Mouse (Mus musculus) thymus, adult 2 months (tissue): Measurements from ENCODE around the gene Cd276.

ENCODE experiments used
- CTCF ChIP-seq: fragments of 200-500 bp; IDR thresholded peaks from 2 replicates; pipeline ENCODE4 v1.5.1; 2012; ENCODE audit warnings: mild to moderate bottlenecking, control low read depth, low read length, moderate library complexity, borderline replicate concordance; ENCODE audit not compliant: control insufficient read depth, poor library complexity, insufficient read depth; ENCODE audit errors: extremely low read depth
- POLR2A ChIP-seq: fragments of 200-500 bp; IDR thresholded peaks from 2 replicates; pipeline ENCODE4 v1.6.1; 2012; ENCODE audit warnings: mild to moderate bottlenecking, low read length, control low read depth, moderate library complexity; ENCODE audit not compliant: control insufficient read depth, poor library complexity, insufficient read depth; ENCODE audit errors: extremely low read depth

DNA sequence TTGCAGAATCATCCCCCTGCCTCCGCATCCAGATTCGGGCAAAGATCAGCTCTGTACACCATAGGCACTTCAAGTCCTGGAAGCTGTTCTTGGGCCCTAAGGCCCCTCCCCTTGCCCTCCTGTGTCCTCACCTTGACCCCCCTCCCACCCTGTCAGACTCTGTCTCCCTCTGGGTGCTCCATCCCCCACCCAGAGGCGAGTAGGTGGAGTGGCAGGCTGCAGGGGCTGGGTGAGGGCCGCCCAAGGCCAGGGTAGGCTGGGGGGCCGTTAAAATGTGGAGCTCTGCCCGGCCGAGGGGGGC is 65.4 kb downstream of the Cd276 start:
- no peak for TF ChIP-seq CTCF
- no peak for TF ChIP-seq POLR2A
